Mouse (Mus musculus) stomach, postnatal 0 days (tissue): Measurements from ENCODE around the gene Hck.

Experiments
- CTCF ChIP-seq: IDR thresholded peaks from 2 replicates; pipeline ENCODE4 v1.5.1; 2016; ENCODE audit warnings: antibody characterized with exemption, low read depth, mild to moderate bottlenecking, moderate library complexity
- EP300 ChIP-seq: optimal IDR thresholded peaks from 2 replicates; pipeline ENCODE3; 2016; ENCODE audit warnings: antibody characterized with exemption

DNA sequence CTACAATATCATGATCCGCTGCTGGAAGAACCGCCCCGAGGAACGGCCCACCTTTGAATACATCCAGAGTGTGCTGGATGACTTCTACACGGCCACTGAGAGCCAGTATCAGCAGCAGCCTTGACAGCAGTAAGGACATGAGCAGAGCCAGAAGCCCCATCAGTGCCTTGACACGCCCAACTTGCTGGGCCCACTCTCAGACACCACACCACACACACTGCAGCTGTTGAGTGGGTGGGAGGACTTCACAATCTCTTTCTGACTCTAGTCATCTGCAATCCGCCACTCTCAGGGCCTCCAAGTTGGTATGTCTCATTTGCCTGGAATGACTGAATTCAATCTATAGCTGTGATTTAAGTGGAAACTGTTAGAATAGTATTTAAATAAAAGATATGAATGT is 42.8 kb downstream of the Hck start:
- TF ChIP-seq CTCF (no peak), EP300 (no peak)
